Comparison of ENCODE assay signal across 16 mouse cellular contexts in genomic region chr17:33289876-33290149, GRCm38 (mm10). TPM values are rescaled to one million over a fixed set of nuclear protein-coding genes. Genes with fewer than 3 reads are reported as not detected.
DNase-seq lines count a peak whose midpoint lies in the region; ATAC-seq and TF ChIP-seq lines count a peak whose summit lies in the region.
"Not testable (repeated sequence)": the region's sequence is repeated elsewhere in the genome, so short reads cannot be mapped to it uniquely, and the experiment has no call there.
"Had no signal": no experiment of that assay in that cellular context is flagged by ENCODE, and none has a peak within 500 bp of the region (broad histone marks: within the 10 kb centered on the region; RNA-seq: fewer than 3 reads in every experiment).

No protein-coding gene starts in this region.

- DNase-seq in intestine, embryonic 14.5 days (ENCODE audit: low spot score); layer of hippocampus, adult 2 months (ENCODE audit: low spot score in 2 of 2); liver, embryonic 14.5 days (ENCODE audit: low read depth in 3 of 3, low spot score in 3 of 3); midbrain, embryonic 14.5 days: not testable (repeated sequence)

- not testable (repeated sequence) for H3K4me3 ChIP-seq in embryonic facial prominence, embryonic 15.5 days (replicated peaks); forebrain, embryonic 16.5 days (replicated peaks; ENCODE audit: low read length); heart, embryonic 15.5 days; intestine, embryonic 14.5 days (ENCODE audit: low read depth, low read length); liver, embryonic 14.5 days (ENCODE audit: insufficient read depth in 1 of 2, low read depth in 2 of 2, low read length in 2 of 2); midbrain, embryonic 14.5 days (replicated peaks; ENCODE audit: low read depth, low read length); stomach, embryonic 16.5 days (replicated peaks; ENCODE audit: low read length)
- H3K4me3 ChIP-seq in layer of hippocampus, adult 2 months: 0 out of 2 replicates have a peak overlapping the region, but pooled peaks have one; percentile 23

- not testable (repeated sequence) for TF ChIP-seq CTCF in layer of hippocampus, adult 2 months (conservative IDR thresholded peaks at IDR 0.05); liver, embryonic 14.5 days (IDR thresholded peaks at IDR 0.05; ENCODE audit: low read depth)

- H3K4me1 ChIP-seq in embryonic facial prominence, embryonic 15.5 days; forebrain, embryonic 16.5 days (replicated peaks; ENCODE audit: control insufficient read depth, insufficient read depth, low read length); heart, embryonic 15.5 days (replicated peaks); intestine, embryonic 14.5 days (replicated peaks; ENCODE audit: control insufficient read depth, insufficient read depth, low read length); liver, embryonic 14.5 days (replicated peaks; ENCODE audit: control insufficient read depth in 2 of 2, insufficient read depth in 2 of 2, low read length in 1 of 2); midbrain, embryonic 14.5 days (ENCODE audit: control insufficient read depth, insufficient read depth, low read length); stomach, embryonic 16.5 days (ENCODE audit: control insufficient read depth, insufficient read depth, low read length): not testable (repeated sequence)

- H3K27ac ChIP-seq in embryonic facial prominence, embryonic 15.5 days (replicated peaks); forebrain, embryonic 16.5 days (ENCODE audit: low read length); heart, embryonic 15.5 days; intestine, embryonic 14.5 days (ENCODE audit: low read depth); layer of hippocampus, adult 2 months; liver, embryonic 14.5 days; midbrain, embryonic 14.5 days (replicated peaks; ENCODE audit: low read depth, low read length); stomach, embryonic 16.5 days (ENCODE audit: low read length): not testable (repeated sequence)

- 0 out of 2 replicates have a peak, but pooled peaks have one; percentile 51 for ATAC-seq in embryonic facial prominence, embryonic 15.5 days (ENCODE audit: insufficient number of reproducible peaks, low FRiP score, low TSS enrichment, low read depth)
- peak; percentile 59 for ATAC-seq in forebrain, embryonic 16.5 days
- ATAC-seq in heart, embryonic 15.5 days (replicated peaks; ENCODE audit: insufficient number of reproducible peaks, insufficient read depth, low FRiP score, low read depth): peak; percentile 51
- peak; percentile 65; the same call in 1 of the 2 replicates for ATAC-seq in intestine, embryonic 14.5 days (replicated peaks; ENCODE audit: low FRiP score, low TSS enrichment, low read depth)
- ATAC-seq in liver, embryonic 14.5 days (ENCODE audit: insufficient read depth): peak; percentile 69
- not testable (repeated sequence) for ATAC-seq in midbrain, embryonic 14.5 days (ENCODE audit: low FRiP score, low TSS enrichment)
- peak; percentile 54; the same call in 1 of the 2 replicates for ATAC-seq in stomach, embryonic 16.5 days (ENCODE audit: insufficient read depth, low FRiP score)

- H3K9ac ChIP-seq in embryonic facial prominence, embryonic 15.5 days; forebrain, embryonic 16.5 days (replicated peaks; ENCODE audit: low read depth, low read length); heart, embryonic 15.5 days; intestine, embryonic 14.5 days (ENCODE audit: low read length); liver, embryonic 14.5 days (replicated peaks); midbrain, embryonic 14.5 days (replicated peaks; ENCODE audit: low read length); stomach, embryonic 16.5 days (ENCODE audit: low read length): not testable (repeated sequence)

- TF ChIP-seq EP300 in liver, embryonic 14.5 days (IDR thresholded peaks at IDR 0.05; ENCODE audit: low read depth): not testable (repeated sequence)

- WGBS in embryonic facial prominence, embryonic 15.5 days: no CpG with 5 or more reads among the region's 9 CpGs
- WGBS in forebrain, embryonic 16.5 days: no CpG with 5 or more reads among the region's 9 CpGs
- no CpG with 5 or more reads among the region's 9 CpGs for WGBS in heart, embryonic 15.5 days
- WGBS in intestine, embryonic 14.5 days: no CpG with 5 or more reads among the region's 9 CpGs
- WGBS in liver, embryonic 14.5 days (ENCODE audit: insufficient replicate concordance): no CpG with 5 or more reads among the region's 9 CpGs
- no CpG with 5 or more reads among the region's 9 CpGs for WGBS in midbrain, embryonic 14.5 days
- no CpG with 5 or more reads among the region's 9 CpGs for WGBS in stomach, embryonic 16.5 days

- not testable (repeated sequence) for H3K27me3 ChIP-seq in embryonic facial prominence, embryonic 15.5 days; forebrain, embryonic 16.5 days (replicated peaks; ENCODE audit: control insufficient read depth, insufficient read depth, low read length); heart, embryonic 15.5 days; intestine, embryonic 14.5 days (replicated peaks; ENCODE audit: control insufficient read depth, insufficient read depth, low read length); liver, embryonic 14.5 days (ENCODE audit: control insufficient read depth, insufficient read depth, low read length); midbrain, embryonic 14.5 days (ENCODE audit: control insufficient read depth, insufficient read depth, low read length); stomach, embryonic 16.5 days (ENCODE audit: control insufficient read depth, insufficient read depth, low read length)

- not testable (repeated sequence) for H3K36me3 ChIP-seq in embryonic facial prominence, embryonic 15.5 days; forebrain, embryonic 16.5 days (ENCODE audit: control insufficient read depth, insufficient read depth); heart, embryonic 15.5 days; intestine, embryonic 14.5 days (ENCODE audit: control insufficient read depth, insufficient read depth, low read length); liver, embryonic 14.5 days (replicated peaks; ENCODE audit: control insufficient read depth, insufficient read depth, low read depth); midbrain, embryonic 14.5 days (ENCODE audit: control insufficient read depth, insufficient read depth, low read length); stomach, embryonic 16.5 days (ENCODE audit: control insufficient read depth, insufficient read depth, low read length)

- H3K4me2 ChIP-seq in embryonic facial prominence, embryonic 15.5 days (replicated peaks); forebrain, embryonic 16.5 days (ENCODE audit: low read length); stomach, embryonic 16.5 days (ENCODE audit: low read depth, low read length): not testable (repeated sequence)
- H3K4me2 ChIP-seq in heart, embryonic 15.5 days: 0 out of 2 replicates have a peak overlapping the region, but pooled peaks have one; percentile 23
- peak overlapping the region; percentile 29 for H3K4me2 ChIP-seq in intestine, embryonic 14.5 days (ENCODE audit: low read length)
- 0 out of 2 replicates have a peak overlapping the region, but pooled peaks have one; percentile 26 for H3K4me2 ChIP-seq in liver, embryonic 14.5 days (ENCODE audit: low read depth)
- peak overlapping the region; percentile 30 for H3K4me2 ChIP-seq in midbrain, embryonic 14.5 days (ENCODE audit: low read length)

- H3K9me3 ChIP-seq in embryonic facial prominence, embryonic 15.5 days (replicated peaks); forebrain, embryonic 16.5 days (ENCODE audit: control insufficient read depth, low read length); heart, embryonic 15.5 days (replicated peaks); intestine, embryonic 14.5 days (ENCODE audit: control insufficient read depth, low read length); liver, embryonic 14.5 days (ENCODE audit: control insufficient read depth, low read length); midbrain, embryonic 14.5 days (ENCODE audit: control insufficient read depth, low read length); stomach, embryonic 16.5 days (replicated peaks; ENCODE audit: control insufficient read depth, low read length): not testable (repeated sequence)

RNA-seq across cellular contexts. Expression of gene Zfp955b, which starts 0.5 kb away (rescaled TPM):
- polyA plus RNA-seq in embryonic facial prominence, embryonic 15.5 days (2015; fragmentation: Nextera tagmentation; extraction: Ambion mirVana): 12.8 and 13.6 TPM in 2 replicates
- 23.8 and 24.4 TPM in 2 replicates for polyA plus RNA-seq in forebrain, embryonic 16.5 days (2015; fragmentation: Nextera tagmentation; extraction: Ambion mirVana)
- 9.3 and 10.3 TPM in 2 replicates for polyA plus RNA-seq in heart, embryonic 15.5 days (2015; fragmentation: Nextera tagmentation; extraction: Ambion mirVana)
- 8.2 and 9.6 TPM in 2 replicates for polyA plus RNA-seq in intestine, embryonic 14.5 days (2014; fragmentation: Nextera tagmentation; extraction: Ambion mirVana)
- 10 to 100 TPM; 32.8 to 38.8 TPM for total RNA-seq in layer of hippocampus, adult 2 months (2021)
- 0.86 and 1.5 TPM in 2 replicates for polyA plus RNA-seq in liver, embryonic 14.5 days (2012; rRNA removed)
- polyA plus RNA-seq in liver, embryonic 14.5 days (2014; fragmentation: Nextera tagmentation; extraction: Ambion mirVana): 1.4 and 1.6 TPM in 2 replicates
- 18.9 and 19.1 TPM in 2 replicates for polyA plus RNA-seq in midbrain, embryonic 14.5 days (2014; fragmentation: Nextera tagmentation; extraction: Ambion mirVana)
- 10.9 and 11.9 TPM in 2 replicates for polyA plus RNA-seq in stomach, embryonic 16.5 days (2015; fragmentation: Nextera tagmentation; extraction: Ambion mirVana)

RNA-seq across cellular contexts. Expression of gene Olfr63, which starts 25.3 kb away (rescaled TPM):
- 0.03 and 0.12 TPM in 2 replicates for polyA plus RNA-seq in embryonic facial prominence, embryonic 15.5 days (2015; fragmentation: Nextera tagmentation; extraction: Ambion mirVana)
- 0.04 TPM in 1 of 2 replicates, not detected in the other for polyA plus RNA-seq in forebrain, embryonic 16.5 days (2015; fragmentation: Nextera tagmentation; extraction: Ambion mirVana)
- 0.01 TPM in 1 of 2 replicates, not detected in the other for polyA plus RNA-seq in heart, embryonic 15.5 days (2015; fragmentation: Nextera tagmentation; extraction: Ambion mirVana)
- 0.04 TPM in 1 of 2 replicates, not detected in the other for polyA plus RNA-seq in intestine, embryonic 14.5 days (2014; fragmentation: Nextera tagmentation; extraction: Ambion mirVana)
- total RNA-seq in layer of hippocampus, adult 2 months (2021): not detected
- polyA plus RNA-seq in liver, embryonic 14.5 days (2012; rRNA removed): not detected in 2 replicates
- polyA plus RNA-seq in liver, embryonic 14.5 days (2014; fragmentation: Nextera tagmentation; extraction: Ambion mirVana): not detected in 2 replicates
- polyA plus RNA-seq in midbrain, embryonic 14.5 days (2014; fragmentation: Nextera tagmentation; extraction: Ambion mirVana): not detected in 2 replicates
- polyA plus RNA-seq in stomach, embryonic 16.5 days (2015; fragmentation: Nextera tagmentation; extraction: Ambion mirVana): 0.01 TPM in 1 of 2 replicates, not detected in the other
- total RNA-seq: adrenal gland, adult 8-10 months; heart, postnatal 36 days; layer of hippocampus, postnatal 25 days; left cerebral cortex, postnatal 10 days had no signal
- polyA plus RNA-seq: lung, embryonic 16.5 days; spleen, adult 2 months; stomach, postnatal 0 days; urinary bladder, adult 2 months had no signal

RNA-seq across cellular contexts. Expression of gene Zfp955a, which starts 34.9 kb away (rescaled TPM):
- 16.1 and 16.4 TPM in 2 replicates for polyA plus RNA-seq in embryonic facial prominence, embryonic 15.5 days (2015; fragmentation: Nextera tagmentation; extraction: Ambion mirVana)
- polyA plus RNA-seq in forebrain, embryonic 16.5 days (2015; fragmentation: Nextera tagmentation; extraction: Ambion mirVana): 29.8 and 31.9 TPM in 2 replicates
- polyA plus RNA-seq in heart, embryonic 15.5 days (2015; fragmentation: Nextera tagmentation; extraction: Ambion mirVana): 12.6 and 13.2 TPM in 2 replicates
- polyA plus RNA-seq in intestine, embryonic 14.5 days (2014; fragmentation: Nextera tagmentation; extraction: Ambion mirVana): 16.8 and 18.0 TPM in 2 replicates
- total RNA-seq in layer of hippocampus, adult 2 months (2021): 10 to 100 TPM; 12.4 to 14.5 TPM
- polyA plus RNA-seq in liver, embryonic 14.5 days (2012; rRNA removed): 0.97 and 1.8 TPM in 2 replicates
- 4.4 TPM in 2 replicates for polyA plus RNA-seq in liver, embryonic 14.5 days (2014; fragmentation: Nextera tagmentation; extraction: Ambion mirVana)
- 30.4 and 33.8 TPM in 2 replicates for polyA plus RNA-seq in midbrain, embryonic 14.5 days (2014; fragmentation: Nextera tagmentation; extraction: Ambion mirVana)
- polyA plus RNA-seq in stomach, embryonic 16.5 days (2015; fragmentation: Nextera tagmentation; extraction: Ambion mirVana): 15.3 and 15.9 TPM in 2 replicates
